Mouse (Mus musculus) limb, embryonic 14.5 days (tissue): ENCODE measurements around the gene Ypel3. TPM values are rescaled to one million over a fixed set of nuclear protein-coding genes. Genes with fewer than 3 reads are reported as not detected.
"Not testable (repeated sequence)": the region's sequence is repeated elsewhere in the genome, so short reads cannot be mapped to it uniquely, and the experiment has no call there.

Source experiments
- ATAC-seq: fragments of 200-750 bp; cut with Nextera tagmentation; 2 replicates; pipeline ENCODE4 v1.8.0; 2017; ENCODE audit warnings: low read depth, moderate number of reproducible peaks, moderate TSS enrichment; ENCODE audit not compliant: low FRiP score
- DNase-seq: peaks from one replicate; pipeline ENCODE4 v3.0.0-alpha.2; 2015; ENCODE audit warnings: low spot score
- H3K27ac ChIP-seq: fragments of 300-500 bp; sonication (generic); replicated peaks from 2 replicates; pipeline ENCODE4 v1.5.1; 2014; ENCODE audit warnings: low read depth, mild to moderate bottlenecking, low read length, moderate library complexity, mixed read lengths
- H3K27me3 ChIP-seq: fragments of 300-500 bp; sonication (generic); 2 replicates; pipeline ENCODE4 v1.6.1; 2014; ENCODE audit warnings: low read length, mixed read lengths; ENCODE audit not compliant: control insufficient read depth, insufficient read depth
- H3K36me3 ChIP-seq: fragments of 300-500 bp; sonication (generic); 2 replicates; pipeline ENCODE4 v1.6.1; 2014; ENCODE audit warnings: mild to moderate bottlenecking, low read length, moderate library complexity, mixed read lengths; ENCODE audit not compliant: control insufficient read depth, insufficient read depth
- H3K4me1 ChIP-seq: fragments of 300-500 bp; sonication (generic); 2 replicates; pipeline ENCODE4 v1.6.1; 2014; ENCODE audit warnings: antibody characterized with exemption, low read length, mixed read lengths; ENCODE audit not compliant: control insufficient read depth, insufficient read depth
- H3K4me2 ChIP-seq: fragments of 300-500 bp; sonication (generic); replicated peaks from 2 replicates; pipeline ENCODE4 v1.6.1; 2014; ENCODE audit warnings: low read depth, mild to moderate bottlenecking, low read length, moderate library complexity; ENCODE audit not compliant: severe bottlenecking
- H3K4me3 ChIP-seq: fragments of 300-500 bp; sonication (generic); replicated peaks from 2 replicates; pipeline ENCODE4 v1.5.1; 2014; ENCODE audit warnings: low read length
- H3K9ac ChIP-seq: fragments of 300-500 bp; sonication (generic); 2 replicates; pipeline ENCODE4 v1.6.1; 2014; ENCODE audit warnings: mild to moderate bottlenecking, low read depth, low read length, moderate library complexity; ENCODE audit not compliant: severe bottlenecking
- H3K9me3 ChIP-seq: fragments of 300-500 bp; sonication (generic); 2 replicates; pipeline ENCODE4 v1.6.1; 2016; ENCODE audit warnings: low read length; ENCODE audit not compliant: control insufficient read depth
- POLR2A ChIP-seq: fragments of 200-500 bp; IDR thresholded peaks from 2 replicates; pipeline ENCODE4 v1.8.0; 2012; ENCODE audit warnings: inconsistent platforms, mild to moderate bottlenecking, moderate library complexity, borderline replicate concordance; ENCODE audit not compliant: insufficient read depth, insufficient read length; ENCODE audit errors: extremely low read depth
- WGBS: fragments of 180-500 bp; shearing (Covaris S2); extraction: QIAGEN DNeasy Blood & Tissue Kit; methylation state at CpG from one replicate; pipeline ENCODE4 v1.1.7; 2014; 5-methylcytosine and 5-hydroxymethylcytosine counted together
- polyA plus RNA-seq, 2 experiments: library from polyadenylated mRNA; depleted of rRNA in 1 of 2; stranded (reverse) in 1 of 2; unstranded in 1 of 2; fragments of >200 nt; fragmentation: Nextera tagmentation in 1 of 2; extraction: Ambion mirVana in 1 of 2; gene quantifications; 2 replicates each; pipeline versions ENCODE4 v1.2.1 to v1.2.3; 2012 to 2014

Gene Ypel3
- 144 and 202 TPM in 2 replicates for polyA plus RNA-seq (2012; rRNA removed)
- 131 and 151 TPM in 2 replicates for polyA plus RNA-seq (2014; fragmentation: Nextera tagmentation; extraction: Ambion mirVana)

GRCm38 (mm10) chr7:126776598-126777057, at the start of gene Ypel3:
TSS of gene Ypel3 (plus strand) at chr7:126776955.
- Histone ChIP-seq H3K36me3 (peaks cover 7% of the 10 kb centered on the region), H3K9me3 (no peaks in the 10 kb centered on the region), H3K4me1 (peaks cover 38% of the 10 kb centered on the region), H3K9ac (peak within 1 kb of the TSS; percentile 77), H3K4me3 (peak within 1 kb of the TSS; percentile 62), H3K27ac (peak within 1 kb of the TSS; percentile 81), H3K4me2 (peak within 1 kb of the TSS; percentile 95), H3K27me3 (no peaks in the 10 kb centered on the region)
- DNase-seq (peak; percentile 87), ATAC-seq (peak; percentile 94)
- 0% methylated on average over 27 of the region's 37 CpGs for WGBS
- peak; percentile 83; the same call in 1 of the 2 replicates for TF ChIP-seq POLR2A

DNA sequence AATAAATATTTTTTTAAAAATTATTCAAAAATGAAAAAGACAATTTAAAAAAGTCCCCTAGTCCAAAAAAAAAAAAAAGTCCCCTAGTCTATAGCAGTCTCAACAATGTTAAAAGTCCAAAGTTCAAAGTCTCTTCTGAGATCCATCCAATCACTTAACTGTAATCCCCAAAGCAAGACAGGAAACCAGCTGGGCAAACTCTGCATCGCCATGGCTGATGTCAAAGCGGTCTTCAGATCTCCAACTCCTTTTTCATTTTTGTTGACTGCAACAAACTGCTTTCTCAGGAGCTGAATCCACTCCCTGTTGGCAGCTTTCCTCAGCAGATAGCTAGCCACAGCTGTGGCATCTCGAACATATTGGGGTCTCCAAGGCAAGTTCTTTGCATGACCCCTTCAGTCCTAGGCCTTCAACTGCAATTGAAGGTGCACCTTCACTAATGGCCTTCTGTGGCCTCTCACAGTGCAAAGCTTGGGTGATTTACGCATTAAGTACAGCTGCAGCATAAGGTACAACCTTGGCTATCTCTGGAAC, 46.4 kb upstream of the Ypel3 start:
- not testable (repeated sequence) for H3K4me1 ChIP-seq, DNase-seq, H3K9me3 ChIP-seq, H3K27ac ChIP-seq, H3K4me2 ChIP-seq, H3K9ac ChIP-seq, ATAC-seq, H3K4me3 ChIP-seq, H3K36me3 ChIP-seq, H3K27me3 ChIP-seq
- WGBS: 85% methylated on average over 4 of the region's 4 CpGs

DNA sequence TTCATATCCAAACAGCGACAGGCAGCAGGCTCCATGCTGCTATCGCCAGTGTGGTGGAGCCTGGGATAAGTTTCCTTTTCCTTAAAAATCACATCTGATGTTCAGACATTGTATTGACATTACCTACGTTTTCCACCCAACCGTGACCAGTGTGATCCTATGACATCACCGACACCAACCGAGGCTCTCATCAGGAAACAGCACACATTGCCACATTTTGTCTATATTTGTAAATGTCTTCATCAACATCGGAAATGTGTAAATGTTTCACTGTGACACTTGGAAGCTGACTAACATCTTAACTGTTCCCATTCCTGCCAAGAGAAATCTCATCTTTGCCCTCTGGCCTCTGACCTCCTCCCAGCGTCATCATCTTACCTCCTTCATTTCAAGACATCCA, 40.6 kb upstream of the Ypel3 start:
- no peak for TF ChIP-seq POLR2A
- ATAC-seq: no peak
- DNase-seq: no peak
- H3K36me3 ChIP-seq: no peaks in the 10 kb centered on the region
- no peaks in the 10 kb centered on the region for H3K27me3 ChIP-seq
- H3K27ac ChIP-seq: no peak overlapping the region
- no peak overlapping the region for H3K4me3 ChIP-seq
- H3K4me2 ChIP-seq: no peak overlapping the region
- no peaks in the 10 kb centered on the region for H3K9me3 ChIP-seq
- 83% methylated on average over 8 of the region's 8 CpGs for WGBS
- H3K4me1 ChIP-seq: no peaks in the 10 kb centered on the region
- H3K9ac ChIP-seq: no peak overlapping the region

GRCm38 (mm10) chr7:126739551-126739950, 37.2 kb upstream of the Ypel3 start:
- H3K36me3 ChIP-seq: no peaks in the 10 kb centered on the region
- no peak for TF ChIP-seq POLR2A
- 86% methylated on average over 17 of the region's 17 CpGs for WGBS
- H3K9me3 ChIP-seq: no peaks in the 10 kb centered on the region
- no peak overlapping the region for H3K4me3 ChIP-seq
- H3K27ac ChIP-seq: no peak overlapping the region
- H3K4me1 ChIP-seq: no peaks in the 10 kb centered on the region
- DNase-seq (no peak), ATAC-seq (no peak)
- H3K27me3 ChIP-seq: no peaks in the 10 kb centered on the region
- no peak overlapping the region for H3K9ac ChIP-seq
- H3K4me2 ChIP-seq: no peak overlapping the region

- DNase-seq (no peak), ATAC-seq (no peak)
- Histone ChIP-seq H3K9me3 (no peaks in the 10 kb centered on the region), H3K9ac (no peak overlapping the region), H3K4me3 (no peak overlapping the region), H3K27ac (no peak overlapping the region), H3K4me1 (no peaks in the 10 kb centered on the region), H3K4me2 (no peak overlapping the region), H3K36me3 (no peaks in the 10 kb centered on the region), H3K27me3 (no peaks in the 10 kb centered on the region)
- TF ChIP-seq POLR2A: no peak
- WGBS: 80% methylated on average over 13 of the region's 13 CpGs
These were observed 36.5 kb upstream of the Ypel3 start for GRCm38 (mm10) chr7:126740132-126740735.
